Mouse (Mus musculus): ENCODE results near the gene Atg16l2.

- TF ChIP-seq CTCF (IDR thresholded peaks at IDR 0.05; ENCODE audit: insufficient read depth, low read depth, low read length) (no peak), POLR2A (IDR thresholded peaks at IDR 0.05; ENCODE audit: insufficient read depth, low read depth, low read length) (no peak)
Observed at GRCm38 (mm10) chr7:101349861-101350260, 47.8 kb upstream of the Atg16l2 start.
